Mouse (Mus musculus) splenic B cell, adult 2 months (primary cell): ENCODE data around the gene Sh3bp2.

Experiments used
- DNase-seq: peaks from one replicate; pipeline ENCODE4 v3.0.0-alpha.2; 2011; ENCODE audit warnings: low read depth, low spot score
- H3K27me3 ChIP-seq: 2 replicates; pipeline ENCODE4 v1.6.1; 2012; ENCODE audit warnings: mild to moderate bottlenecking, low read length, moderate library complexity, mixed read lengths; ENCODE audit not compliant: control insufficient read depth, poor library complexity, insufficient read depth, severe bottlenecking
- H3K36me3 ChIP-seq: 2 replicates; pipeline ENCODE4 v1.6.1; 2012; ENCODE audit warnings: mild to moderate bottlenecking, low read length, moderate library complexity, mixed read lengths; ENCODE audit not compliant: control insufficient read depth, poor library complexity, insufficient read depth, severe bottlenecking

Gene Sh3bp2

GRCm38 (mm10) chr5:34515096-34515495 is 10.5 kb upstream of the Sh3bp2 start:
- H3K36me3 ChIP-seq = no peaks in the 10 kb centered on the region
- DNase-seq = no peak
- H3K27me3 ChIP-seq = no peaks in the 10 kb centered on the region

DNA sequence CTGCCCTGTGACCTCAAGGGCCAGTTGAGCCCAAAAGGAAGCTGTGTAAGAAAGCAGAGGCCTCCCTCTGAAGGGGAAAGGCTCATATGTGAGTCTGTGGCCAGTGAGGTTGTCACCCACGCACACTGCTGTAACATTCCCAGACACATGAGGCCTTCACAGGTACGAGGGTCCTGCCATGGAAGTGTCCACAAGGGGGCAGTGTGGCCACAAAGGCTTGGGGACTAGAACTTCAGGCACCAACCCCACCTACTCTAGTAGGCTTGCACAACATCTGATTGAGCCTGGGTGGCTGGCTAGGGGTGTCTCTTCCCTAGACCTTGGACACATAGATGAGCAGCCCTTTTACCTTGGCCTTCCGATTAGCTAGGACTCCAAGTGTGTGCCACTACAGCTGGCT is 7.7 kb upstream of the Sh3bp2 start:
- Histone ChIP-seq H3K27me3 (no peaks in the 10 kb centered on the region), H3K36me3 (no peaks in the 10 kb centered on the region)
- peak; percentile 92 for DNase-seq

GRCm38 (mm10) chr5:34519389-34519910 is 6.2 kb upstream of the Sh3bp2 start:
- Histone ChIP-seq H3K27me3 (no peaks in the 10 kb centered on the region), H3K36me3 (no peaks in the 10 kb centered on the region)
- peak; percentile 71 for DNase-seq

GRCm38 (mm10) chr5:34520458-34521209 is 5.0 kb upstream of the Sh3bp2 start:
- DNase-seq = peak; percentile 56

GRCm38 (mm10) chr5:34521337-34521736 is 4.3 kb upstream of the Sh3bp2 start:
- H3K36me3 ChIP-seq = no peaks in the 10 kb centered on the region
- no peak for DNase-seq
- H3K27me3 ChIP-seq = no peaks in the 10 kb centered on the region

More at GRCm38 (mm10) chr5:34520458-34521209, 5.0 kb upstream of the Sh3bp2 start:
- Histone ChIP-seq H3K36me3 (no peaks in the 10 kb centered on the region), H3K27me3 (no peaks in the 10 kb centered on the region)

DNA sequence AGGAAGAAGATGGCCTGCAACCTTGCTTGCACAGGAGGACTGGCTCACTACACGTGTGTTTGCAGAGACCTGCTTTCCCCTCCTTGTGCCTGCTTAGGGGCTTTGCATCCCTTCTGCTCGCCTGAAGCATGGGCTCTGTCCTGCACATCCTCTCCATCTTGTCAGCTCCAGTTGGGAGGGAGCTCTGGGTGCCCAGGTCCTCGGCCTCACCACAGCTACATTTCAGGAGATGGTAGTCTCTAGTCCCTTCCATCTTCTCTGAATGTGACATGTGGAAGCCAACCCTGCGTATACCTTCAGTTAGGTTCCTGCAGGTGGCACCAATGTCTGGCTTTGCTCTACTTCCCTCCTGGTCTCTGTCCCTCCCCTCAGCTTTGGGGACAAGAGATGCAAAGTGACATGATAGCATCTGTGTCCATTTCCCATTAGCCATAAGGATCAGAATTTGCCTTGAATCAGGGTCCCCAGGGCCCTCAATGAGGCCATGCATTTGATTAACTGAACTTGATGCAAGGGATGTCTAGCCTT is 1.6 kb upstream of the Sh3bp2 start:
- Histone ChIP-seq H3K27me3 (no peaks in the 10 kb centered on the region), H3K36me3 (no peaks in the 10 kb centered on the region)
- DNase-seq = peak; percentile 78

DNA sequence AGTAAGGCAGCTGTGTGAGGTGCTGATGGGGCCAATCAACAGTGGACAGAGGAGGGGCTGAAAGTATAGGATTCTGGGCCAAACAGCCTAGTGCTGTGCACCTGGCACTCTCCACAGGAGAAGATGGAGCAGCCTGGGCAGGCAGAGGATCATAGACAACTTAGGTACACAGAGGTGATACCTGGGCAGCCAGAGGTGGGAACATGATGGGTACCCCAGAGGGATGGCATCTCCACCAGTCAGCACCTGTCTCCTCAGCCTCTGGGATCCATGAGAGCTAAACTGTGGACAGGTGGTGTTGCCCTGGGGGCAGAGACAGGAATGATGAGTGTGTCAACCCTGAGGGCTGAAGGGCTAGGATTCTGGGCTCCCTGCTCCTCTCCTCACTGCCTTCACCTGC is 1.1 kb upstream of the Sh3bp2 start:
- DNase-seq = no peak
- H3K36me3 ChIP-seq = no peaks in the 10 kb centered on the region

DNA sequence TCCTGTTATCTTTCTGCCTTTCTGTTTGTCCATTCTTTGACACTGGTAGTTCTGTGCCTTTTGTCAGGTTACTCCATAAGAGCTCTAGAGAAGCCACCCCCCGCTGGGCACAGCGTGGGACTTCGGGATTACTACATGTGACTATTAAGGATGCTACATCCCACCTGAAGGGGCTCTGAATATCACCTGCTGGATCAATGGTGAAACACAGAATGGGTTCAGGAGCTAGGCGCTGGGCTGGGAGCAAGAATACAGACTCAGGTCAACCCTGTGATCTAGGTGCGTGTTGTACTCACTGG is 788 bp downstream of the Sh3bp2 start:
- Histone ChIP-seq H3K36me3 (no peaks in the 10 kb centered on the region; the same call in 1 of the 2 replicates), H3K27me3 (no peaks in the 10 kb centered on the region)
- DNase-seq = no peak

More for the DNA sequence above, 1.1 kb upstream of the Sh3bp2 start:
- H3K27me3 ChIP-seq = no peaks in the 10 kb centered on the region

GRCm38 (mm10) chr5:34527352-34527751 is 1.7 kb downstream of the Sh3bp2 start:
- no peak for DNase-seq
- Histone ChIP-seq H3K36me3 (no peaks in the 10 kb centered on the region; the same call in 1 of the 2 replicates), H3K27me3 (no peaks in the 10 kb centered on the region)

- H3K36me3 ChIP-seq = peaks cover 2% of the 10 kb centered on the region
- H3K27me3 ChIP-seq = no peaks in the 10 kb centered on the region
- no peak for DNase-seq
These were observed 3.1 kb downstream of the Sh3bp2 start for GRCm38 (mm10) chr5:34528724-34529123.

GRCm38 (mm10) chr5:34530116-34530515 is 4.5 kb downstream of the Sh3bp2 start:
- Histone ChIP-seq H3K27me3 (no peaks in the 10 kb centered on the region), H3K36me3 (peaks cover 4% of the 10 kb centered on the region)
- no peak for DNase-seq

GRCm38 (mm10) chr5:34530687-34531086 is 5.0 kb downstream of the Sh3bp2 start:
- no peaks in the 10 kb centered on the region for H3K27me3 ChIP-seq
- DNase-seq = no peak
- H3K36me3 ChIP-seq = peaks cover 4% of the 10 kb centered on the region

GRCm38 (mm10) chr5:34533066-34533465 is 7.4 kb downstream of the Sh3bp2 start:
- Histone ChIP-seq H3K36me3 (peaks cover 4% of the 10 kb centered on the region), H3K27me3 (no peaks in the 10 kb centered on the region)
- DNase-seq = no peak

GRCm38 (mm10) chr5:34533820-34534219 is 8.2 kb downstream of the Sh3bp2 start:
- Histone ChIP-seq H3K27me3 (no peaks in the 10 kb centered on the region), H3K36me3 (peaks cover 4% of the 10 kb centered on the region)
- DNase-seq = no peak

- H3K36me3 ChIP-seq = peaks cover 4% of the 10 kb centered on the region
- no peak for DNase-seq
These were observed 9.3 kb downstream of the Sh3bp2 start for GRCm38 (mm10) chr5:34534776-34535581.

More at GRCm38 (mm10) chr5:34534776-34535581, 9.3 kb downstream of the Sh3bp2 start:
- H3K27me3 ChIP-seq = no peaks in the 10 kb centered on the region
